8 mouse cellular contexts compared by ENCODE assay signal in the genomic region with DNA sequence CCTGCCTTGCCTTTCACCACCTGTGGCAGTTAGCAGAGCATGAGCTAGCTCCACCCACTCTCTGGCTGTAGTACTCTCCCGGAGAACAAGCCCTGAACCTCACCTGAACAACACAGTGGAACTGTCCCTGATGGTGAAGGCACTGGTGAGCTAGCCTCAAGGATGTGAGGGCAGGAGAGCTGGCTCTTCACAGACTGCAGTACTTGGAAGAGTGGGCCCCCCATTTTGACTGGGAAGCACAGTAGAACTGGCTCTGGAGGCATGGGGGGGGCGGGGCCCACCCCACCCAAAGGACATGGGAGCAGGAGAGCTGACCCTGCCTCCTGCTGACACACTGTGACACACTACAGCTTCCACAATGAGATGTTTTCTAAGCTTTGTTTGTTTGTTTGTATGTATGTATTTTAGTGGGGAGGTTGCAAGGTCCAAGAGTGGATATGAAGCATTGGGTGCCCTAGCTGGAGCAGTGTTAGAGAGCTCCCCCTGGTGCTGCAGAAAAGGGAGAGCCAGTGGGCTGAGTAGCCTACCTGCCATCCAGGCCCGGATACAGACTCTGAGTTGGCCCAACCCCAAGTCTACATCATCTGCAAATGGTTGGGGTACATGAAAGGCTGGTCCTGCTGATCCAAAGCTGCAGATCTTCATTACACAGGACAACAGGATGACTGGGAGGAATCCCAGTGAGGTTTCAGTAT.
A peak's percentile ranks its signal among the peaks of the same experiment; 100 is the strongest.
DNase-seq lines count a peak whose midpoint lies in the region; ATAC-seq and TF ChIP-seq lines count a peak whose summit lies in the region.

No protein-coding gene starts in this region.

- H3K36me3 ChIP-seq in heart, postnatal 0 days (replicated peaks; ENCODE audit: control insufficient read depth, insufficient read depth, low read length): no peaks in the 10 kb centered on the region
- no peaks in the 10 kb centered on the region for H3K36me3 ChIP-seq in heart, embryonic 12.5 days
- no peaks in the 10 kb centered on the region for H3K36me3 ChIP-seq in kidney, embryonic 14.5 days (ENCODE audit: control insufficient read depth, insufficient read depth, low read length)
- no peaks in the 10 kb centered on the region for H3K36me3 ChIP-seq in neural tube, embryonic 15.5 days

- no peaks in the 10 kb centered on the region for H3K4me1 ChIP-seq in heart, postnatal 0 days (ENCODE audit: control insufficient read depth, insufficient read depth)
- H3K4me1 ChIP-seq in heart, embryonic 12.5 days (replicated peaks): peaks cover 21% of the 10 kb centered on the region
- H3K4me1 ChIP-seq in kidney, embryonic 14.5 days (ENCODE audit: control insufficient read depth, insufficient read depth, low read length): no peaks in the 10 kb centered on the region
- no peaks in the 10 kb centered on the region for H3K4me1 ChIP-seq in neural tube, embryonic 15.5 days

- TF ChIP-seq CTCF in heart, postnatal 0 days (IDR thresholded peaks at IDR 0.05; ENCODE audit: low read depth): peak; percentile 72

- no peak overlapping the region for H3K9ac ChIP-seq in heart, postnatal 0 days (replicated peaks; ENCODE audit: low read depth, low read length)
- no peak overlapping the region for H3K9ac ChIP-seq in heart, embryonic 12.5 days
- H3K9ac ChIP-seq in kidney, embryonic 14.5 days (ENCODE audit: low read depth, low read length): no peak overlapping the region
- H3K9ac ChIP-seq in neural tube, embryonic 15.5 days (replicated peaks): no peak overlapping the region

- no peak for DNase-seq in heart, postnatal 0 days (ENCODE audit: low spot score)
- peak; percentile 50 for DNase-seq in A20 (ENCODE audit: low read depth, low spot score)
- peak; percentile 32 for DNase-seq in NIH3T3 (ENCODE audit: low read depth)
- no peak for DNase-seq in natural killer cell, adult 2 months (ENCODE audit: low spot score in 2 of 2)
- DNase-seq in spleen, postnatal 4 days (ENCODE audit: low spot score in 2 of 2): no peak

- WGBS in heart, postnatal 0 days: 53% methylated on average over 3 of the region's 3 CpGs
- 70% methylated on average over 3 of the region's 3 CpGs for WGBS in heart, embryonic 12.5 days
- WGBS in kidney, embryonic 14.5 days: 65% methylated on average over 3 of the region's 3 CpGs
- WGBS in neural tube, embryonic 15.5 days: 58% methylated on average over 3 of the region's 3 CpGs

- no peak overlapping the region for H3K4me2 ChIP-seq in heart, postnatal 0 days (ENCODE audit: low read depth, low read length)
- no peak overlapping the region for H3K4me2 ChIP-seq in heart, embryonic 12.5 days
- H3K4me2 ChIP-seq in kidney, embryonic 14.5 days (replicated peaks; ENCODE audit: low read depth, low read length): no peak overlapping the region
- H3K4me2 ChIP-seq in neural tube, embryonic 15.5 days: no peak overlapping the region

- H3K9me3 ChIP-seq in heart, postnatal 0 days (replicated peaks; ENCODE audit: control insufficient read depth, low read length): no peaks in the 10 kb centered on the region
- no peaks in the 10 kb centered on the region for H3K9me3 ChIP-seq in heart, embryonic 12.5 days (replicated peaks)
- no peaks in the 10 kb centered on the region for H3K9me3 ChIP-seq in kidney, embryonic 14.5 days (ENCODE audit: control insufficient read depth, low read length)
- no peaks in the 10 kb centered on the region for H3K9me3 ChIP-seq in neural tube, embryonic 15.5 days (replicated peaks)

- no peak overlapping the region for H3K4me3 ChIP-seq in heart, postnatal 0 days (ENCODE audit: low read depth, low read length)
- no peak overlapping the region for H3K4me3 ChIP-seq in heart, embryonic 12.5 days
- H3K4me3 ChIP-seq in kidney, embryonic 14.5 days (ENCODE audit: low read length): no peak overlapping the region
- H3K4me3 ChIP-seq in neural tube, embryonic 15.5 days (replicated peaks): no peak overlapping the region

- peak; percentile 54 for ATAC-seq in heart, postnatal 0 days (ENCODE audit: insufficient read depth, low read depth)
- ATAC-seq in heart, embryonic 12.5 days (ENCODE audit: insufficient number of reproducible peaks, low FRiP score): no peak
- ATAC-seq in kidney, embryonic 14.5 days (ENCODE audit: low FRiP score, low TSS enrichment): 0 out of 2 replicates have a peak, but pooled peaks have one; percentile 46
- ATAC-seq in neural tube, embryonic 15.5 days (ENCODE audit: low FRiP score): no peak

- no peaks in the 10 kb centered on the region for H3K27me3 ChIP-seq in heart, postnatal 0 days (ENCODE audit: control insufficient read depth, insufficient read depth, low read length)
- H3K27me3 ChIP-seq in heart, embryonic 12.5 days (replicated peaks): no peaks in the 10 kb centered on the region
- H3K27me3 ChIP-seq in kidney, embryonic 14.5 days (ENCODE audit: control insufficient read depth, insufficient read depth, low read length): no peaks in the 10 kb centered on the region
- H3K27me3 ChIP-seq in neural tube, embryonic 15.5 days (replicated peaks): no peaks in the 10 kb centered on the region

- H3K27ac ChIP-seq in heart, postnatal 0 days (ENCODE audit: low read depth): no peak overlapping the region
- H3K27ac ChIP-seq in heart, embryonic 12.5 days (ENCODE audit: poor library complexity, severe bottlenecking): no peak overlapping the region
- no peak overlapping the region for H3K27ac ChIP-seq in kidney, embryonic 14.5 days (ENCODE audit: low read depth, low read length)
- no peak overlapping the region for H3K27ac ChIP-seq in neural tube, embryonic 15.5 days (replicated peaks)

- TF ChIP-seq EP300 in heart, postnatal 0 days (IDR thresholded peaks at IDR 0.05; ENCODE audit: low read depth): no peak

Comparison
In these comparisons a context has a peak if more than half of its experiments do, and no peak if none do; other contexts are left out.
1. ATAC-seq: peak in heart, postnatal 0 days (single experiment) and kidney, embryonic 14.5 days (single experiment); none in heart, embryonic 12.5 days (single experiment) and neural tube, embryonic 15.5 days (single experiment).
2. DNase-seq: peak in A20 (single experiment) and NIH3T3 (single experiment); none in heart, postnatal 0 days (single experiment), natural killer cell, adult 2 months (0 of 2) and spleen, postnatal 4 days (0 of 2).